Mouse (Mus musculus): ENCODE results near the gene Camta1. TPM values are rescaled to one million over a fixed set of nuclear protein-coding genes. Genes with fewer than 3 reads are reported as not detected.

The Camta1 gene
- polyA plus RNA-seq, 1 experiment from 2014 or later, result 171 TPM

DNA sequence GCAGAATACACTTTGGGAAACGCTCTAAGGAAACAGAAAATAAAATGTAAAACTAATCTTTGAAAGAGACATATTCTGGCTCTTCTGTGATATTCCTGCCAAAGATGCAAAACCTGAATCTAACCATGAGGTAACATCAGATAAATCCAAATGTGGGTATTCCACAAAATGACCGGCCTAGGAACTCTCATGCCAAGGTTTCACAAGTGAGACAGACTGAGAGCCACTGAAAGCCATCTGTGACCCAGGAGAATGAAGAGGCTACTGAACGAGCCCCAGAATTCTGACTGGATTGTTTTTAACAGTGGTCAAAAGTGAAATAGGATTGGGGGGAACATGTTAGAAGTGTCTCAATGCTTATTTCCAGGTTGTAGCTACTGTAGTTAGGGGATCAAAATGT, 25.8 kb downstream of the Camta1 start:
- Histone ChIP-seq H3K4me2 (replicated peaks) (no peak overlapping the region), H3K4me3 (replicated peaks; ENCODE audit: low read length) (no peak overlapping the region), H3K27me3 (ENCODE audit: control insufficient read depth, insufficient read depth, low read length) (no peaks in the 10 kb centered on the region), H3K4me1 (replicated peaks; ENCODE audit: control insufficient read depth, insufficient read depth, low read length) (peaks cover 3% of the 10 kb centered on the region; the same call in 1 of the 2 replicates), H3K27ac (no peak overlapping the region), H3K36me3 (replicated peaks; ENCODE audit: control insufficient read depth, insufficient read depth) (no peaks in the 10 kb centered on the region), H3K9ac (no peak overlapping the region), H3K9me3 (ENCODE audit: control insufficient read depth, low read length) (no peaks in the 10 kb centered on the region)
- ATAC-seq (ENCODE audit: low FRiP score) (no peak), DNase-seq (ENCODE audit: low spot score) (no peak)
- WGBS, result 96% methylated on average over 3 of the region's 3 CpGs

GRCm38 (mm10) chr4:151834536-151834935, 27.1 kb downstream of the Camta1 start:
- 68% methylated on average over 10 of the region's 10 CpGs for WGBS
- Histone ChIP-seq H3K9me3 (ENCODE audit: control insufficient read depth, low read length) (no peaks in the 10 kb centered on the region), H3K36me3 (replicated peaks; ENCODE audit: control insufficient read depth, insufficient read depth) (no peaks in the 10 kb centered on the region; the same call in 1 of the 2 replicates), H3K4me3 (replicated peaks; ENCODE audit: low read length) (no peak overlapping the region), H3K4me1 (replicated peaks; ENCODE audit: control insufficient read depth, insufficient read depth, low read length) (peaks cover 3% of the 10 kb centered on the region; the same call in 1 of the 2 replicates), H3K4me2 (replicated peaks) (no peak overlapping the region), H3K27ac (0 out of 2 replicates have a peak overlapping the region, but pooled peaks have one; percentile 1), H3K9ac (no peak overlapping the region), H3K27me3 (ENCODE audit: control insufficient read depth, insufficient read depth, low read length) (no peaks in the 10 kb centered on the region)
- DNase-seq (ENCODE audit: low spot score), result no peak
- ATAC-seq (ENCODE audit: low FRiP score), result no peak

DNA sequence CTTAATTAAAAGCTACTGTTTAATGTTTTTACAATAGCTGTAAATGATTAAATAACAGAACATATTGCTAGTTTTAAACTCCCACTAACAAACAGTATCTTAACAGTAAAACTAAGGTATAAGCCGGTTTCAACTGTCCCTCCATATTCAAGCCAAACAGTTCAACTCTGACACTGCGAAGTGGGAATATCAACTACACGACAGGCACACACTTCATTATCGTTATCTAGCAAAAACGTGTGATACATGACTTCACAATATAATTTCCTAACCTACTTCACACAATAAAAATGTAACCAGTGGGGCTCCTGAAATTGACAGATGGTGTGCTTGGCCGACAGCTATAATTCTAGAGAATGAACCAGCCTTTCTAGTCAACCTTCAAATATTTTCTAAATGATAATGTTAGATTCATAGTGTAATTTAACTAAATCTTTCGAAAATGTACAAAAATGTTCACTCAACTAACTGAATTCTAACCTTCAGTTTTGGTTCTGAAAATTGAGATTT, 27.7 kb downstream of the Camta1 start:
- WGBS, result 74% methylated on average over 7 of the region's 7 CpGs
- H3K4me2 ChIP-seq (replicated peaks), result no peak overlapping the region
- H3K9ac ChIP-seq, result no peak overlapping the region
- DNase-seq (ENCODE audit: low spot score), result no peak
- no peak for ATAC-seq (ENCODE audit: low FRiP score)
- peaks cover 4% of the 10 kb centered on the region; the same call in 1 of the 2 replicates for H3K36me3 ChIP-seq (replicated peaks; ENCODE audit: control insufficient read depth, insufficient read depth)
- no peak overlapping the region for H3K4me3 ChIP-seq (replicated peaks; ENCODE audit: low read length)
- H3K9me3 ChIP-seq (ENCODE audit: control insufficient read depth, low read length), result no peaks in the 10 kb centered on the region
- H3K4me1 ChIP-seq (replicated peaks; ENCODE audit: control insufficient read depth, insufficient read depth, low read length), result peaks cover 3% of the 10 kb centered on the region; the same call in 1 of the 2 replicates
- H3K27me3 ChIP-seq (ENCODE audit: control insufficient read depth, insufficient read depth, low read length), result no peaks in the 10 kb centered on the region
- H3K27ac ChIP-seq, result 0 out of 2 replicates have a peak overlapping the region, but pooled peaks have one; percentile 1

DNA sequence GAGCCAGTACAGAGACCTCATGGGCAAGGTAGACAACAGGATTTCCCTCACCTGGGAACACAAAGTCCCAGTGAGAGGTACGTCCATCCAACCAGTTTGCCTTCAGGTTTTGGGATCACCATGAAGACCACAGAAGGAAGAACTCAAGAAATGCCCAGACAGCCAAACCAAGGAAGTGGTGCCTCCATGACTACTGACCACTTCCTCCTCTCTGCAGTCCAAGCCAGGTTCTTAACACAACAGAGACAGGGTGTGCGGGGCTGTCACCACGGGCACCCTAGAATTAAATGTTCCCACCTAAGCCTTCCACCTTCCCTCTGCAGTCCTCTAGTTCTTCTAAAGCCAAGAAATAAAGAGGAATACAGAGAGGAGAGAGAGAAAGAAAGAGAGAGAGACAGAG, 33.8 kb downstream of the Camta1 start:
- Histone ChIP-seq H3K4me1 (replicated peaks; ENCODE audit: control insufficient read depth, insufficient read depth, low read length) (no peaks in the 10 kb centered on the region), H3K27me3 (ENCODE audit: control insufficient read depth, insufficient read depth, low read length) (no peaks in the 10 kb centered on the region), H3K9me3 (ENCODE audit: control insufficient read depth, low read length) (no peaks in the 10 kb centered on the region), H3K36me3 (replicated peaks; ENCODE audit: control insufficient read depth, insufficient read depth) (peaks cover 6% of the 10 kb centered on the region; the same call in 1 of the 2 replicates), H3K27ac (no peak overlapping the region), H3K9ac (no peak overlapping the region), H3K4me3 (replicated peaks; ENCODE audit: low read length) (no peak overlapping the region), H3K4me2 (replicated peaks) (no peak overlapping the region)
- ATAC-seq (ENCODE audit: low FRiP score) (no peak), DNase-seq (ENCODE audit: low spot score) (no peak)
- WGBS, result 94% methylated on average over 3 of the region's 3 CpGs

DNA sequence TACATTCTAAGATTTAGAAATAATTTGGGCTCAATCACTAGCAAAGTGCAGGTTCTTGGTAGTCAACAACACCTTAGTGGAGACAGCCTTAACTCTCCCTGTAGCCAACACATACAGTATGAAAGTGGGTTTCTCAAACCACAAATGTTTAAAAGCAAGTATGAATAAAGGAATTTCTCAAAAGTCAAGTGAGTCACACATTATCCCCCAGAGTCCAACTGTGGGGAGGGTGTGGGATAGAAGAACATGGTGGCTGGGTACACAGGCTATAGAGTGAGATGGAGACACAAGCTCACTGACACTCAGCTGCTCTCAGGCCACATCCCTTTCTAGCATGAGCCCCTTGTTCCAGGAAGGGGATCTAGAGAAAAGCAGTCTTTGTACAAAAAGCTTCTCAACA, 34.3 kb downstream of the Camta1 start:
- no peaks in the 10 kb centered on the region for H3K9me3 ChIP-seq (ENCODE audit: control insufficient read depth, low read length)
- H3K27ac ChIP-seq, result no peak overlapping the region
- H3K4me1 ChIP-seq (replicated peaks; ENCODE audit: control insufficient read depth, insufficient read depth, low read length), result no peaks in the 10 kb centered on the region
- H3K9ac ChIP-seq, result no peak overlapping the region
- ATAC-seq (ENCODE audit: low FRiP score), result no peak
- no peaks in the 10 kb centered on the region for H3K27me3 ChIP-seq (ENCODE audit: control insufficient read depth, insufficient read depth, low read length)
- no peak overlapping the region for H3K4me3 ChIP-seq (replicated peaks; ENCODE audit: low read length)
- peaks cover 6% of the 10 kb centered on the region; the same call in 1 of the 2 replicates for H3K36me3 ChIP-seq (replicated peaks; ENCODE audit: control insufficient read depth, insufficient read depth)
- DNase-seq (ENCODE audit: low spot score), result no peak
- H3K4me2 ChIP-seq (replicated peaks), result no peak overlapping the region

DNA sequence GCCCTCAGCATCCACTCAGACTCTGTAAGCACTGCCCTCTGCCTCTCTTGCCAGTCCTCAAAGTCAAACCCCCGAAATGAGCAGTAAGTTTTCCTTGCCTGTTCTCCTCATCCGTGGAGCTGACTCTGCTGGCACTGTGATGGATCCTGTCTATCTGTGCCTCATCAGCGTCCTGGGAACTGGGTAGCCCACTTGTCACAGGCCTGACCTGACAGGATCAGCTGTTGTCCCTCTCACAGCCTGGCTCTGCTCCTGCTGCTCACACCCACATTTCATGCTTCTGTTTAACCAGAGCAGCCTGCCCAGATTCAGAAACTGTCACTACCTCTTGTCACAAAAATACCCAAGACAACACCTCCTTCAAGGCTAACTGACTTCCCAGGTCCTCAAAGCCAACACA, 37.7 kb downstream of the Camta1 start:
- ATAC-seq (ENCODE audit: low FRiP score), result no peak
- DNase-seq (ENCODE audit: low spot score), result no peak
- Histone ChIP-seq H3K36me3 (replicated peaks; ENCODE audit: control insufficient read depth, insufficient read depth) (peaks cover 2% of the 10 kb centered on the region; the same call in 1 of the 2 replicates), H3K9ac (no peak overlapping the region), H3K27me3 (ENCODE audit: control insufficient read depth, insufficient read depth, low read length) (no peaks in the 10 kb centered on the region), H3K4me3 (replicated peaks; ENCODE audit: low read length) (no peak overlapping the region), H3K9me3 (ENCODE audit: control insufficient read depth, low read length) (no peaks in the 10 kb centered on the region), H3K27ac (no peak overlapping the region), H3K4me2 (replicated peaks) (no peak overlapping the region), H3K4me1 (replicated peaks; ENCODE audit: control insufficient read depth, insufficient read depth, low read length) (no peaks in the 10 kb centered on the region)
- WGBS, result 69% methylated on average over 3 of the region's 3 CpGs

- no peak overlapping the region for H3K27ac ChIP-seq
- H3K27me3 ChIP-seq (ENCODE audit: control insufficient read depth, insufficient read depth, low read length), result no peaks in the 10 kb centered on the region
- H3K4me1 ChIP-seq (replicated peaks; ENCODE audit: control insufficient read depth, insufficient read depth, low read length), result peaks cover 7% of the 10 kb centered on the region
- ATAC-seq (ENCODE audit: low FRiP score) (no peak), DNase-seq (ENCODE audit: low spot score) (no peak)
- no peaks in the 10 kb centered on the region for H3K9me3 ChIP-seq (ENCODE audit: control insufficient read depth, low read length)
- WGBS, result 89% methylated on average over 2 of the region's 2 CpGs
- H3K4me3 ChIP-seq (replicated peaks; ENCODE audit: low read length), result no peak overlapping the region
- no peak overlapping the region for H3K9ac ChIP-seq
- H3K4me2 ChIP-seq (replicated peaks), result no peak overlapping the region
- H3K36me3 ChIP-seq (replicated peaks; ENCODE audit: control insufficient read depth, insufficient read depth), result no peaks in the 10 kb centered on the region
Measured at GRCm38 (mm10) chr4:151822986-151823385, 38.7 kb downstream of the Camta1 start.

- peak; percentile 46 for DNase-seq (ENCODE audit: low spot score)
- no peak overlapping the region for H3K9ac ChIP-seq
- H3K4me1 ChIP-seq (replicated peaks; ENCODE audit: control insufficient read depth, insufficient read depth, low read length), result peaks cover 7% of the 10 kb centered on the region
- H3K36me3 ChIP-seq (replicated peaks; ENCODE audit: control insufficient read depth, insufficient read depth), result no peaks in the 10 kb centered on the region
- H3K27ac ChIP-seq, result 0 out of 2 replicates have a peak overlapping the region, but pooled peaks have one; percentile 28
- H3K27me3 ChIP-seq (ENCODE audit: control insufficient read depth, insufficient read depth, low read length), result no peaks in the 10 kb centered on the region
- H3K4me2 ChIP-seq (replicated peaks), result no peak overlapping the region
- WGBS, result 39% methylated on average over 3 of the region's 3 CpGs
- no peaks in the 10 kb centered on the region for H3K9me3 ChIP-seq (ENCODE audit: control insufficient read depth, low read length)
- no peak overlapping the region for H3K4me3 ChIP-seq (replicated peaks; ENCODE audit: low read length)
- ATAC-seq (ENCODE audit: low FRiP score), result no peak
Measured at GRCm38 (mm10) chr4:151817981-151818766, 43.5 kb downstream of the Camta1 start.

DNA sequence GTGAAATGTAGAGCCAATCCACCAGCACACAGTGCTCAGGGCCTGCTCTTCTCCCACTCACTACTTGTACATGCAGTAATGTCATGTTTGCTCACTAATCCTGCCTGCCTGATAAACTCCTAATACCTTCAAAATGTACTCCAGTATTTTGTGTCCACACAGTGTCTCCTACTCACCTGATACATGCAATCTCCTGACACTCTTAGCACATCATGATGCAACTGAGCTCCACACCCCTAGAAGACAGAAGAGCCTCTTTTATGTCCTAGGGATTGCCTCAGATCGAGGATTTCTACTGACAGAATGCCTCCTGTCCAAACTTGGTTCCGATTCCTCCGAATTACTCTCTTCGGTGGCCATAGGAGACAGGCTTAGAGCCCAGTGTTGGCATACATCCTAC, 48.0 kb downstream of the Camta1 start:
- no peak overlapping the region for H3K4me2 ChIP-seq (replicated peaks)
- peaks cover 5% of the 10 kb centered on the region for H3K4me1 ChIP-seq (replicated peaks; ENCODE audit: control insufficient read depth, insufficient read depth, low read length)
- H3K36me3 ChIP-seq (replicated peaks; ENCODE audit: control insufficient read depth, insufficient read depth), result no peaks in the 10 kb centered on the region
- WGBS, result 97% methylated on average over 4 of the region's 4 CpGs
- H3K9me3 ChIP-seq (ENCODE audit: control insufficient read depth, low read length), result no peaks in the 10 kb centered on the region
- no peak for ATAC-seq (ENCODE audit: low FRiP score)
- DNase-seq (ENCODE audit: low spot score), result no peak
- no peaks in the 10 kb centered on the region for H3K27me3 ChIP-seq (ENCODE audit: control insufficient read depth, insufficient read depth, low read length)
- no peak overlapping the region for H3K27ac ChIP-seq
- no peak overlapping the region for H3K4me3 ChIP-seq (replicated peaks; ENCODE audit: low read length)
- H3K9ac ChIP-seq, result no peak overlapping the region
